Mouse (Mus musculus) bone marrow macrophage, adult 2 months (primary cell): Measurements from ENCODE around the gene Ogg1.

ENCODE experiments used
- CTCF ChIP-seq: IDR thresholded peaks from 2 replicates; pipeline ENCODE4 v1.5.1; 2012; ENCODE audit warnings: low read depth, mild to moderate bottlenecking, low read length, moderate library complexity
- POLR2A ChIP-seq: IDR thresholded peaks from 2 replicates; pipeline ENCODE4 v1.6.1; 2012; ENCODE audit warnings: mild to moderate bottlenecking, low read depth, low read length, borderline replicate concordance

DNA sequence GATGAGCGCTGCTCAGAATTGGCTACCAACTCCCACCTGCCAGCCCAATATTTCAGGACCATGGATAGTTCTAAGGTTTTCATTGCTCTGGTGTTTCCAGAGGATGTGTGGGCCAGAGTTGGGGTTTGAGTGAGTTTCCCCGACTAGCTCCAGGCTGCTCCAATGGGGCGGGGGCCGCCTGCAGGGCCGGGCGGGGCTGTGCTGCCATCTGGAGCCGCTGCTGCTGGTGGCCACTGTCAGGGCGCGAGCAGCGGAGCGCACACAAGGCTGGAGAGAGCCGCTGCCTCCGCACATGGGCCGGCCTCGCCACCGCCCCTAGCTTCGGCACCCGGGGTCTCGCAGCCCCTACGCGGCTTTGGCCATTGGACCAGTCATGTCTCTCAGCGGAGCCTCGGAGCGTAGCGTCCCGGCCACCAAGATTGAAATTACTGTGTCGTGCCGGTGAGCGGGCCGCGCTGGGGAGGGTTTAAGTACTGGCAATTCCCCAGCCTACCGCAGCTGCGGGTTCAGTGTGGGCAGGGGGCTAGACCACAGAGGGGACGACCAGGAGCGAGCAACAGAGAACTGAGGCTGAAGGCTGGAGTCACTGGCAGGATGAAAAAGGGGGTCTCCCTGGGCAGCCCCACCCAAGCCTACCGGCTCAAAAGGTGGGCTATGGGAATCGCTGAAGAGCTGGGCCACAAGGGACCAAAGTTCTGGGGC is 44.5 kb upstream of the Ogg1 start, which contains the start of gene Cpne9:
- no peak for TF ChIP-seq CTCF
- TF ChIP-seq POLR2A, result no peak
